Mouse (Mus musculus) hindlimb bud, embryonic 11.5 days (tissue): ENCODE measurements around the gene Slamf8.
A peak's percentile ranks its signal among the peaks of the same experiment; 100 is the strongest.

Source experiments
- DNase-seq: peaks from one replicate; pipeline ENCODE4 v3.0.0-alpha.2; 2012; ENCODE audit warnings: low read depth, low spot score; ENCODE audit errors: extremely low spot score

The Slamf8 gene

DNA sequence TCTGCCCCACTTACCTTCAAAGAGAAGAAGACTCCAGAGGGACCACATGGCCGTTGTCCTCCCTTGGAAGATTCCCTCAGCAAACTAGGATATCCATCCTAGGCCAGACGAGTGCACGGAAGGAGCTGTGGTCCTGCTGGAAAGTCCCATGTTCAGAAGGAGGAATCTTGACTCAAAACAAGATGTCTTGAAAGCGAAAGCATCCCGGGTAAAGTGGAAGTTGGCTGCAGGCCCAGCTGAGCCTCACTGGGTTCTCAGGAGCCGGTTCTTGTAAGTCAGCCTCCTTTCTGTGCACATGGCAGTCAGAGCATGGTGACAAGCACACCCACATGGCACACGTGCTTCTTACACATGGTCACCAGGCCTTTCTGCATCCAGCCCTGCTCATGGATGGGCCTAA, at the start of gene Slamf8:
TSS of gene Slamf8 (minus strand) at position 184 of the 400 bp plus-strand sequence.
- no peak for DNase-seq

DNA sequence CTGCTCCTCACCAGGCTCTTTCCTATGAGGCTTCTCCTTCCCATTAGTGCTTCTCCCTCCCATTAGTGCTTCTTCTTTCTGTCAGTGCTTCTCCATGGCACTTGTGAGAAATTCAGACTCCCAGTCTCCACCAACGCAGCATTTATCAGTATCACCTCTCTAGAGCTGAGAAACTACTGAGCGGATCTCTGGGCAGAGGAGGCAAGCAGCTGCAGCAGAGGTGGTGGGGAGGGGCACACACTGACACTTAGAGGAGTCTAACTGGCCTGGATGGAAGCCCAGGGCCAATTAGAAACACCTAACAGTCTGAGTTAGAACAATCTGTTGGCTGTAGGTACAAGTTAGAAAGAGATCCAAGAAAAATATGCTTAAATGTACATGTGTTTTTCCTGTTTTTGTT, 48.4 kb upstream of the Slamf8 start:
- DNase-seq = no peak

DNA sequence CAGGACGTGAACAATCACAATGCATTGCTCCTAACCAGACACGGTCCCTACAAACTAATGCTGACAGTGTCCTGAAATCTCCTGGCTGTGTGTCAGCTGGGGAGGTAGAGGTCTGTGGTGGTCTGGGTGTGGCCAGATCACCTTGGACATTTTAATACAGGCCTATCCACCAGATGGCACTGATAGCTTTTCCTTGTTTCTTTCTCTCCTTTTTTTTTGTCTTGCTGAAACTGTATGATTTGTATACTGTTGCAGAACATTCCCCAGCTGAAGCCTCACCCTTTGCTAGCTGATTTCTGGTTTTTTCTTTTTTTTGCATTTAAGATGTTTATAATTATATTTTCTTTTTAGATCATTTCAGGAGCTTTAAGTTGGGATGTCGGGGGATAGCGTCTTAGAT, 47.4 kb upstream of the Slamf8 start:
- no peak for DNase-seq

DNA sequence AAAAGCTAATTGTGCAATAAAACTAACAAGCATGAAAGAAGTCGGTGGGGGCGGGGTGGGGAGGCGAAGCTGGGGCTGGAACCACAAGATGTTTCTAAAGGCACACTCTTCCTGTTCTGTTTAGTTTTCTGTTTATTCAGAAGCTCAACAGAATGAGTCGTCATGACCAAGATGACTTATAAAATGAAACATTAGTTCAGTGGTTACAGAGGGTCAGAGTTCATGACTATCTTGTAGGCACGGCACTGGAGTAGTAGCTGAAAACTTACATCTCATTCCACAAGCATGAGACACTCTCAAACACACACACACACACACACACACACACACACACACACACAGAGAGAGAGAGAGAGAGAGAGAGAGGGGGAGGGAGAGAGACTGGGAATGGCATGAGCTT, 45.9 kb upstream of the Slamf8 start:
- DNase-seq = no peak

DNA sequence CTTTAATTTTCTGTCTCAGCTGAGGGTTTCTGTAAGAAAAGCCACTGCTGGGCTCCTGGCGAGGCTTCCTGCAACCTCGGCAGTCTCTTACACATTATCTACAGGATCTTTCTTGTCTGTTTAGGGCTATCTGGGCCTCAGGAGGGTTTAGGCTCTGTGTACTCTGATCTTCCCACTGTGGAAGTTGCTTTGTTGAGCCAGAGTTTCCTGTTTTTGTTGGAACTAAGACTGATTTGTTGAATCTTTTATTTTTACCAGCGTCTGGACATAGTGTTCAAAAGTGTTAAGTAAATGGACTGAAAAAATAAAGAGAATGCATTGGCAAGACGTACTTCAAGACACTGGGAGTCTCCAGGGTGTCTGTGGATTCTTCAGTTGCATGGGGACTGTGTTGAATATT, 44.9 kb upstream of the Slamf8 start:
- DNase-seq = no peak

DNA sequence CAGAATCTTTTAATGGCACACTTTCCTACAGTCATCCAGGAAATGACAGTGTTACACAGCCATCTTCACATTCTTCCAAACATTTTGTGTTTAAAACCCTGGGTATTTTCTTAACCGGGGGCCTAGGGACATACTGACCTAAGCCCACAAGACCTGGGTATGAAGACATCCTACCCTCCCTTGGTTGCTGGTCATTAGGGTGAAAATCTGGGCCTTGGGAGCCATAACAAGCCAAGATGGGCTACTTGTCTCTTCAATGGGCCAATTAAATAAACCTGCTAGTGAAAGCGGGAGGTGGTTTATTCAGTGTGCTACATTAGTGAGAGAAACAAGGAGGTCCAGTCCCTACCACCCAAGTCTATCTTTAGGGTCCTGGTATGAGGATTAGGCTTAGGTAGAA, 43.8 kb upstream of the Slamf8 start:
- DNase-seq = no peak

DNA sequence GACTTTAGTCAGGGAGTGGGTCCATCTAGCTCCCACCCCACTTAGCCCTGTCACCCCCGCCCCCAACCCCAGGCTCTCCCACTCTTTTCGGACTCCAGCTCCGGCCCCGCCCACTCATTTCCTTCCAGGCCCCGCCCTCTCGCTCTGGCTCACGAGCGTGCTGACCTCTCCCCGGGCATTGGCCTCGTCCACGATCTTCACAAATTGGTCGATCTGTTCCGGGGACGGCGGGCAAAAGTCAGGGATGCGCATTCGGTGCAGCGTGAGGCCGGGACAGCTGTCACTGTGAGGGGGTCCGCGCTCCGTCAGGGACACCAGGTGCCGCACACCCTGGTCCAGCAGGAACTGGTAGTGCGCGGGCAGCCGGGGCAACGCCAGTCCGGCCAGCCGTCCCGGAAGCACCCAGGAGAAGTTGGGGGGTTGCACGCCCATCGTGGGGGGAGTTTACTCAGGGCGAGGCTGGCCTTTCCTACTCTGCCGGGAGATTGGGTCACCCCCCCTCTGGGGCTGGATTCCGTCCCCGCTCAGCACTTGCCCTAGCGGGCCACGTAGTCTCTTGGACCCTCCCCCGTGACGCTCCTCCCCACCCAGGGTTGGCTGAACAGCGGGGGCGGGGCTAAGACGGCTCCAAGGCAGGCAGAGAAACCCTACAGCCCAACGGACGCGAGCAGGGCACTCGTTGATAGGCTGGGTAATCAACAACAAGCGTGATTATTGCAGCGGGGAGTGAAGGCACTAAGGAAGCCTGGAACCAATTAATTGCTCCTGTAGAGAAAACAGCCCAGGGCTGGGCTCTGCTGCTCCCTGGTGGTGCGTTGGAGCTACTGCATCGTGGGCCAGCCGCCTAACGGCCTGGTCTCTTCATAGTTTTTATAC, 42.3 kb upstream of the Slamf8 start, which contains the start of gene Dusp23:
TSS of gene Dusp23 (minus strand) at position 512 of the 876 bp plus-strand sequence.
- DNase-seq = peak; percentile 81

DNA sequence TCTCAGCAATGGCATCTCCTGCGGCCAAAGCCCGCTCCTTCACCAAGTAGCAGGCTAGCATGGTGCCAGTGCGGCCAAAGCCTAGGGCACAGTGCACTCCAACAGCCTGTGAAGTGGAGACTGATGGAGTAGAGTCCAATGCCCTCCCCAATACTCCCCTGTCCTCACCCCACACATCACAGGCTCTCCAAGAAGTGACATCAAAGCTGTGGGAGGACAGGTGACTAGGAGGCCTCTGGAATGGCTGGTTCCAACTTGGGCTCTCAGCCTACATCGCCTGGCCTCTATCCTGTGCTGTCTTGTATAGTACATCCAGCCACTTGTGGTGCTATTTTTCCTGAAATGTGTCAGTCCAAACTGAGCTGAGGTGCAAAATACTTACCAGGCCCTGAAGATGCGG, 41.4 kb upstream of the Slamf8 start:
- DNase-seq = no peak

DNA sequence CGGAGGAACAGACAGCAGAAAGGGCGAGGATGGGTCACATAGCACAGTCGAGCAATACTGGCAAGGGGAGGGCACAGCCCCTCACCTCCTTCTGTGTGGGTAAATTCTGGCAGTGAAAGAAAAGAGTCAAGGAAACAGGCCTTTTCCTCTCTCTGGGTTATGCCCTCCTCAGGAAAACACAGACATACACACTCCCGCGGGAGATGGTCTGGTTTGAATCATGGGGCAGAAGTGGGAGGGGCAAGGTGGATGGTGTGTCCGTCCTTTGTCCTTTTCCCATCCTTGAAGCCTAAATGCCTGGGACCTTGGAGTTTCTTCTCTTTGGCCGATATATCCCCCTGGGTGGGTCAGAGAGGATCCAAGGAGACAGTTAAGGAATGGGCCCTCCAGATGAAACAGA, 39.5 kb upstream of the Slamf8 start:
- DNase-seq = no peak

DNA sequence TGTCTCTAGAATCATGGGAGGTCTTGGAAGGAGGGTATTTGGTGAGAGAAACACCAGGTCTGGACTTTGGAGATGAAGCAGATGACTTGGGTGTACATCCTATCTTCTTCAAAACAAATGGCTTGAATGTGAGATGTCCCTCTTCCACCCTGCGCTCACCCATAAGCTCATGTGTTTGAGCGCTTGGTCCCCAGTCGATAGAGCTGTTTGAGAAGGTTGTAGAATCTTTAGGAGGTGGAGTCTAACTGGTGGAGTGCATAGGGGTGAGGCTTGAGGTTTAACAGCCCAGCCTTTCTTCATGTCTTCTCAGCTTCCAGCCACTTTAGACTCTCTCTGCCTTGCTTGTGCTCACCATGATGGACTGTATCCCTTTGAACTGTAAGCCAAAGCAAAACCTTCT, 35.9 kb upstream of the Slamf8 start:
- no peak for DNase-seq

DNA sequence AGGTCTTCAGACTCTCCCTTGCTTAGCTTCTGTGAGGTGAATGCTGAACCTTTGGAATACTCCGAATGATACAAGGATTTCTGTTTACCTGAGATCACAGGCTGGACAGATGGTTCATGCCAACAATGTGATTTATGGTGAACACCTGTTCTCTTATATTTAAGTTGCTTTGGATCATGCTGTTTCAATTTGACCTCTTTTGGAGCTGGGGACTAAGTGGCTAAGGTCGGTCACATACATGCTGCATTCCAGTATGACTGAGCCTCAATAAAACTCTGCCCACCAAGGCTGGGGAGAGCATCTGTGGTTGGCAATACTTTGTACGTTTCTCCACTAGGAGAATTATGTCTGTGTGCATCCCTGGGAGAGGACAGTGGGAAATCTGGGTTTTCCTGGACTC, 33.7 kb upstream of the Slamf8 start:
- DNase-seq = no peak

DNA sequence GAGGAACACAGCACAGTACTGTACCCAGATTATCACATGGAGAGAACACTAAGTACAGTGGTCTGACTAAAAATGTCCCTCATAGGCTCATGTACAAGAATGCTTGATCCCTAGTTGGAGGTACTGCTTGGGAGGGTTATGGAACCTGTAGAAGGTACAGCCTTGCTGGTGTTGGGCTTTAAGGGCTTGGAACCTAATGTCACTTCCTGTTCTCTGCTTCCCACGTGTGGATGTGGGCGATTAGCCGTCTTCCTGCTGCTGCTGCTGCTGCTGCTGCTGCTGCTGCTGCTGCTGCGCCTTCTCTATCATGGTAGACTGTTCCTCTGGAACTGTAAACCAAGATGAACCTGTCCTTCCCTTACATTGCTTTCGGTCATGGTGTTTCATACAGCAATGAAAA, 33.2 kb upstream of the Slamf8 start:
- DNase-seq = no peak

DNA sequence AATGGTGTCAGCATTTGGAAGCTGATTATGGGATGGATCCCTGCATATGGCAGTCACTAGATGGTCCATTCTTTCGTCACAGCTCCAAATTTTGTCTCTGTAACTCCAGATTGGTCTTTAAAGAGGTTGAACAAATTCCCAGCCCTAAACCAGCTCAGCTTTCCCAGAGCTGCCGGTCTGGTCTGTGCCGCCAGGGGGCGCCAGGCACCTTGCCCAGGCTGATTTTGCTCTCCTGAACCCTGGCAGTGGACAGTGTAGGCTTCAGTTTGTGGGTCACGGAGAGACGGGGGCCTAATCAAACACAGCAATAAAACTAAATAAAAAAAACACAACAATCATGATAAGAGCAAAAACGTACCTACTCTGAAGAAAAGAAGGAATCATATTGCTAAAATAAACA, 28.9 kb upstream of the Slamf8 start:
- no peak for DNase-seq

DNA sequence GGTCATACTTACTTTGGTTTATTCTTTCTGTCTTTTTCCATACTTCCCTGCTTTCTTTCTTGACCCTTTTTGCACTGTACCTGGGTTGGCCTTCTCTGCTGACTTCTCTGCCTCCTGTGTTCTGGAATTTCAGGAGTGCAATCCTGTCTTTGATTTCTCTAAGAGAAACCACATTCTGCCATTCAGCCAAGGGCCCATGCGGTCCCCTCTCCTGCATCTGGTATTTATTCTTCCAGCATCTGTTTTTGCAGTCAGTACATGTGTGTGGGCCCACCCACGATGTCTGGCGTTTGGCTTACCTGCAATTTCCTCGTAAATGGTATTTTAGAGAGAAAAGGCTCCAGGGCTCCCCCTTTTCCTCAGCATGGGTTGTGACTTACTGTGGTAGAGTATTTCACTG, 27.8 kb upstream of the Slamf8 start:
- DNase-seq = peak; percentile 50

DNA sequence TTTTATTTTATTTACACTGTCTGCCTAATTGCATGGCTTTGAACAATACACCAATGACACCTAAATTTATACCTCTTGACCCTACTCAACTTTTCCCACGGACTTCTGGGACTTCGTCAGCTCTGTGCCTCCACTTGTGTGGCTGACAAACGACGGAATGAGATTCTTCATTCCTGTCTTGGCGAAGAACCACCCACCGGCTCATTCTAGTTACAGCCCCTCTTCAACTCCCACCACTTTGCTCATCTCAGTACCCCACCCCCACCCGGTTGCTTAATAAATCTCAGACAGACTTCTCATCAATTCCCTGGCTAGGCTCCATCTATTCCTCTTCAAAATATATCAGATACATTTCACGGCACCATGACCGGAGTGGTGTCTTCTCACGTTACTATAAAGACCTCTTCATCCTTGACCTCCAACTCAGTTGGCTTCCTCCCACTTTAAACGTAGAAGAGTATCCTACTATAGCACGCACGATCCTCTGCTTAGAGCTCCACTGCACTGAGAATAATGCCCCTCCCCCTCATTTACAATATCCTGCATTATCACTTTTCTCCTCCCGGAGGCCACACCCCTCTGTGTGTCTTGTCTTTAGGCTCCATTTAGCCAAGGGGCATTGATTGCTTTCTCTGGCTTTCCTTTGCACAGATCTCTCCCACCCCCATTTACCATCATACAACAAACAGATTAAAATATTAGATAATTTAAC, 27.2 kb upstream of the Slamf8 start:
- DNase-seq = no peak

DNA sequence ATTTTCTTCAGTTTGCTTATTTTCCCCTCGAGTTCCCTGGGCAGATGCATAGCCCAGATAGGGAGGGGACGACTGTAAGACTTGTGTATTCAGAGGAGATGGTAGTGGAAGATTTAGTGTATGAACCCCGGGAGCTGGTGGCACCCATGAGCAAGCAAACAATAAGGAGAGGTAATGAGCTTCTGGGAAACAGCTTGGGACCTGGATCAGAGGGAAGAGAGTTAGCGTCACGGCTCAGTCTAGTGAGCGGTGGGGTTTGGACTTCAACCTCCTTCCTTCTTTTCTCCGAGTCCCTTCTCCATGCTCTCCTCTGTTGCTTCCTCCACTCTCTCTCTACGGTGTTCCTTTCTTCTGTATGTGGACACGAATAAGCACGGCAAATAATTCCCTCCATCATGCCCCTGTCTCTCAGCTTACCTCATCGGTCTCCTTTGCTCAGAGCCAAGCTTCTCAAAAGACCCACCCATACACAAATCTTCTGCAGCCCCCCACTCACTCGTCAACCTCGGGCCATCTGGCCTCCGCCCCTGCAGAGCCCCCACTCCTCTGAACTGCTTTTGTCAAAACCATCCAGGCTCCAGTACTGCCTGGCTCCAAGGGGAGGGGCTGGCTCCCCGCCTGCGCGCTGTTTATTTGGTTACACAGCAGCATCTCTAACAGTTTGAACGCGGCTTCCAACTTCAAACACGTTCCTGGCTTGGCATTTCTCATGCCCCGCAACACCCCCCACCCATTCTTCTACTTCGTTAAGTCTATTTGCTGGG, 26.4 kb upstream of the Slamf8 start:
- DNase-seq = no peak

DNA sequence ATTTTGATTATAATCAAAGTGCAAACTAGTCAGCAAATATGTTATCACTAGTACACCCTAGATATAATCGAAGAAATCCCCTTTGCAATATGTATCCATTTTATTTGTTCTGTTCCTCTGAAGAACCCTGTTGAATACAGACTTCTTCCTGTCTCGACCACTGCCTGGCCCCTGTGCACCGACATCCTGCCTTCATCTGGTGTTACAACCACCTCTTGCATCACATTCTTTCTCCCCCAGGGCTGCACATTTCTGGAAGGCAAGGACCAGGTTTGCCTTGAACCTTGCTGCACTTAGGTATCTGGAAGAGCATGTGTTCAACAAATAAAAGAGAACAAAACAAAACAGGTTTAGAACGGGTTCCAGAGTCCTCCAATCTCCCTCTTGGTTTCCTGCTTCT, 25.0 kb upstream of the Slamf8 start:
- DNase-seq = no peak

DNA sequence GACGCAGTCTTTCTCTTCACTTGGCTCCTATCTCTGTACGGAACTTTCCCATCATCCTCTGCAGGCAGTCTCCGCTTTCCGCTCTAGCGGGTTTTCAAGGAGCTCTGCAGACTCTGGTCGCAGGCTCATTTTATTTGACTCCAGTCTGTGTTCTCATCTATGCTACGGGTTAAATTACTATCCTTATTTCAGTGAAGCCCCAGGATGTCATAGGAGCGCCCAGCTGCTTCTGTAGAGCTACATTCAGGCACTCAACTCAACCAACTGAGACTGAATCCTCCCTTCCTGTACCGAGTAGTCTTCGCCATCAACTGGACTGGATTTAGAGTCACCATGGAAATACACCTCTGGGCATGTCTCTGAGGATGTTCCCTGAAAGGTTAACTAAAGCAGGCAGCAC, 24.3 kb upstream of the Slamf8 start:
- DNase-seq = no peak

DNA sequence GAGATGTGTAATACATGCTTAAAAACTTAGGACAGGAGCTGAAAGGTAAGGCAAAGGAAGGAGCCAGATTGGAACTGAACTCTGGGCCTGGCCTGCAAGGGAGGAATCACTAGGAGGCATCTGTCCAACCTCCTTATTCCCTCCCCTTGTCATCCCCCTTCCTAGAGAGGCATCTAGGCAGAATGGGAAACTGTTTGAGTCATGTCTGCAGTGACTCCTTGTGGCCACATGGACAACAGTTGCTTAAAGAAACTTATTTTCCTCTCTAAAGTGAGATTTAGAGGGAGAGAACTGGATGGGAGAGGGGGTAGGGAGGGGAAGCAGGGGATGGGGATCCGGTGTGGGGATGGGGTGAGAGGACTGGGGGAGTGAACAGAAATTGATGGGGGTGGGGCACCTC, 22.4 kb upstream of the Slamf8 start:
- DNase-seq = no peak

DNA sequence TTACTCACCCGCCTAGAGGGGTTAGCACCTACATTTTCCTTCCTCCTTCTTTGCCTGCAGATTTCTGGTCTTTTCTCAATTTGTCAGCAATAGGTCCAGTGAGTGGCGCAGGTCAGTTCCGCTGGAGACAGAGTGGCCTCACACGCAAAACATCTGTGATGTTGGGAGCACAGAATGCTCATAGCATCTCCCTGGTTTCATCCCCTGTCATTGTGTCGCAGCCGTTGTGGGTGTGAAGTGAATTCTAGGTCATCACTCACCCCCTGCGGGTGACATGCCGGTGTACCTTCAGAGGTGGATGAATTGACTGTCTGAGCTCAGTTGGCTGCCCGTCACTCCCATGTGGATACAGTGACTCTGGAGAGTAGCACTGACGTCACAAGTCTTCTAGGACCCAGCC, 20.9 kb upstream of the Slamf8 start:
- DNase-seq = no peak

DNA sequence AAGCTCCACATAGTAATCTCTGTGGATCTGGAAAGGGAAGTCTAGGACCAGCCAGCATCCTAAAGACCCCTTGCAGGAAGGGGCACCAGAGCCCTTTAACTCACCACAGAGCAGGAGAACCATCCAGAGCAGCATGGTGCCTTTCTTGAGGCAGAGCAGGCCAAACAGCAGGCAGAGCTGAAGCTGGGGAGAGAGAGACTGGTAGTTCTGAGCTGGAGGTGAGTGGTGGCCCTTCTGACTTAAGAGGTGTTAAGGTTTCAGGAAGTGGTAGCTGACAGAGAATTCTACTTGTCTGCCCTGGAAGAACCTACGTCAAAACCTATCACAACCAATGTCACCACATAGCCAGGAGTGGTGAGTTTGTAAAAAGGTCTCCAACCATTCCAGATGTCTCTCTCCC, 12.0 kb upstream of the Slamf8 start, which contains the start of gene Fcrl6:
TSS of gene Fcrl6 (minus strand) at position 226 of the 400 bp plus-strand sequence.
- no peak for DNase-seq

DNA sequence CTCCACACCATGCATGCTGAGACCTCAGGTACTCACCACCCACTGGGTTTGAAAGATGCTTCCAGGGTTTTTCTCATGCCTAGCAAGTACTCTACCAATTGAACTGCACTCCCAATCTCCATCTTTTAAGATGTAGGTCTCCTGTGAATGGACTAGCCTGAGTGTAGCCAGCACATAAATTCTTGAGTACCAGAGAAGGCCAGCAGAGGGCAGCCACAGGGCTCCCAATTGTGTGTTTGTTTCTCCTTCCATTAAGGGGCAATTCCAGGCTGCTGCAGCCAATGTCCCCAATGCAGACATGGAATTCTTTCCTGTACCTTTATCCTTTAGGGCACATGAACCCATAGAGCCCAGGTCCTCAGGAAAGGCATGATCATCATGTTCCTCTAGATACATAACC, 4.1 kb upstream of the Slamf8 start:
- DNase-seq = no peak
